Mouse (Mus musculus) brain, adult 2 months (tissue): ENCODE results near the gene Olfr697.
"Not testable (repeated sequence)": the region's sequence is repeated elsewhere in the genome, so short reads cannot be mapped to it uniquely, and the experiment has no call there.

Experiments used
- DNase-seq: peaks from one replicate; pipeline ENCODE4 v3.0.0; 2011; ENCODE audit warnings: low read depth, low spot score

The Olfr697 gene

GRCm38 (mm10) chr7:106742343-106742742, at the start of gene Olfr697:
TSS of gene Olfr697 (minus strand) at chr7:106742443.
- no peak for DNase-seq

- peak; percentile 6 for DNase-seq
These were observed 46.1 kb upstream of the Olfr697 start for GRCm38 (mm10) chr7:106788330-106788729.

GRCm38 (mm10) chr7:106761008-106761407, 18.8 kb upstream of the Olfr697 start:
- not testable (repeated sequence) for DNase-seq

- no peak for DNase-seq
These were observed 16.6 kb upstream of the Olfr697 start for GRCm38 (mm10) chr7:106758800-106759199.

- no peak for DNase-seq
These were observed 13.1 kb upstream of the Olfr697 start, which contains the start of gene Olfr698 for GRCm38 (mm10) chr7:106755297-106755696. TSS of gene Olfr698 (minus strand) at chr7:106755397.

- no peak for DNase-seq
These were observed 3.6 kb upstream of the Olfr697 start for GRCm38 (mm10) chr7:106745811-106746210.

GRCm38 (mm10) chr7:106737028-106737427, 5.2 kb downstream of the Olfr697 start:
- no peak for DNase-seq

- no peak for DNase-seq
These were observed 8.5 kb downstream of the Olfr697 start for GRCm38 (mm10) chr7:106733717-106734116.

GRCm38 (mm10) chr7:106725654-106726053, 16.6 kb downstream of the Olfr697 start:
- not testable (repeated sequence) for DNase-seq

GRCm38 (mm10) chr7:106716296-106716695, 25.9 kb downstream of the Olfr697 start, which contains the start of gene Olfr695:
TSS of gene Olfr695 (minus strand) at chr7:106716396.
- DNase-seq, result no peak

GRCm38 (mm10) chr7:106711463-106711862, 30.8 kb downstream of the Olfr697 start:
- peak; percentile 2 for DNase-seq

GRCm38 (mm10) chr7:106707705-106708104, 34.5 kb downstream of the Olfr697 start:
- not testable (repeated sequence) for DNase-seq

- no peak for DNase-seq
These were observed 45.4 kb downstream of the Olfr697 start for GRCm38 (mm10) chr7:106696891-106697290.

- DNase-seq, result no peak
These were observed 49.3 kb downstream of the Olfr697 start for GRCm38 (mm10) chr7:106692976-106693375.

- DNase-seq, result no peak
These were observed 50.5 kb downstream of the Olfr697 start, which contains the start of gene Olfr694 for GRCm38 (mm10) chr7:106691714-106692113. TSS of gene Olfr694 (minus strand) at chr7:106691814.
